Mouse (Mus musculus): Measurements from ENCODE around the gene Tmem159.

DNA sequence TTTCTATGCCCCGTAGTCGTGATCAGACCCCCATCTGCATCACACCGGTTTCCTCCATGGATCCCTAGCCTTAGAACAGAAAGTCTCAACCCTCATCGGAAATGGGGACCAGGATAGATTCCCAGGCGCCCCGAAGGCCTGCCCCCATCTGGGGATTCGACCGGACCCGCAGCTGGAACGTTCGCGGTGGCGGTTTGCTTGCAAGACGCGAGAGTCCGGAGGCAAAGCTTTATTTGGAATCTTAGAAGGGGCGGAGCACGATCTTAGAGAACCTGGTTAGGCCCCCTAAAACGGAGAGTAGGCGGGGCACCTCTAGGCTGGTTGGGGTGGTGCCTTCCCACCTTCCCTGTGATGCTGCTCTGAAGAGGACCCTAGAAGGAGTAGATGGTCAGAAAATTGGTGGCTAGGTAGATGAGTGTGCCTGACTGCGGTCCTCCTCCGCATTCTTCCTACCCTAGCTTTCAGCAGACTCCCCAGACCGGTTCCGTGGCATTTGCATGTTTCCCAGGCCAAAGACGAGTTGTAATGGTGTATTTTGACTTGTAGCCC is 940 bp downstream of the Tmem159 start:
- no peak for TF ChIP-seq CTCF (conservative IDR thresholded peaks at IDR 0.05 in 1 of 2, IDR thresholded peaks at IDR 0.05 in 1 of 2; ENCODE audit: low read depth in 2 of 2, low read length in 2 of 2)
- TF ChIP-seq ZMIZ1 (IDR thresholded peaks at IDR 0.05; ENCODE audit: low read depth, low read length) = no peak
- no peak for TF ChIP-seq NRF1 (IDR thresholded peaks at IDR 0.05; ENCODE audit: low read depth, low read length)
- no peak for TF ChIP-seq KAT2A (IDR thresholded peaks at IDR 0.05; ENCODE audit: insufficient replicate concordance, low read length)
- TF ChIP-seq POLR2A (IDR thresholded peaks at IDR 0.05; ENCODE audit: low read depth, low read length) = no peak
- no peak for TF ChIP-seq MAZ (IDR thresholded peaks at IDR 0.05; ENCODE audit: low read depth, low read length)
- TF ChIP-seq E2F4 (IDR thresholded peaks at IDR 0.05; ENCODE audit: insufficient replicate concordance, low read depth, low read length) = no peak
- no peak for TF ChIP-seq ETS1 (conservative IDR thresholded peaks at IDR 0.05; ENCODE audit: low read depth, low read length)
- no peak for TF ChIP-seq SMC3 (IDR thresholded peaks at IDR 0.05; ENCODE audit: low read depth, low read length)
- no peak for TF ChIP-seq MEF2A (IDR thresholded peaks at IDR 0.05; ENCODE audit: borderline replicate concordance, low read depth, low read length)
- no peak for TF ChIP-seq ZNF384 (IDR thresholded peaks at IDR 0.05; ENCODE audit: low read depth, low read length)
- no peak for TF ChIP-seq SIN3A (IDR thresholded peaks at IDR 0.05; ENCODE audit: low read length)
- no peak for TF ChIP-seq RAD21 (IDR thresholded peaks at IDR 0.05; ENCODE audit: low read depth, low read length)
